Mouse (Mus musculus): ENCODE measurements around the gene Banf1.
"Not testable (repeated sequence)": the region's sequence is repeated elsewhere in the genome, so short reads cannot be mapped to it uniquely, and the experiment has no call there.

The Banf1 gene

GRCm38 (mm10) chr19:5367053-5367359 lies at the start of gene Banf1:
Banf1 (minus strand) TSS chr19:5367168.
- no peak for DNase-seq (ENCODE audit: low spot score in 2 of 2)

GRCm38 (mm10) chr19:5414534-5414957 lies 47.6 kb upstream of the Banf1 start:
- DNase-seq (ENCODE audit: low spot score in 2 of 2), result no peak

- no peak for DNase-seq (ENCODE audit: low spot score in 2 of 2)
Measured at GRCm38 (mm10) chr19:5413840-5414239, 46.9 kb upstream of the Banf1 start.

- DNase-seq (ENCODE audit: low spot score in 2 of 2), result no peak
Measured at GRCm38 (mm10) chr19:5411961-5412360, 45.0 kb upstream of the Banf1 start.

- DNase-seq (ENCODE audit: low spot score in 2 of 2), result no peak
Measured at GRCm38 (mm10) chr19:5410641-5411040, 43.7 kb upstream of the Banf1 start.

GRCm38 (mm10) chr19:5409068-5409467 lies 42.1 kb upstream of the Banf1 start:
- DNase-seq (ENCODE audit: low spot score in 2 of 2), result no peak

- DNase-seq (ENCODE audit: low spot score in 2 of 2), result no peak
Measured at GRCm38 (mm10) chr19:5408057-5409001, 41.4 kb upstream of the Banf1 start.

- DNase-seq (ENCODE audit: low spot score in 2 of 2), result peak; percentile 70 to 73
Measured at GRCm38 (mm10) chr19:5407133-5407532, 40.2 kb upstream of the Banf1 start.

GRCm38 (mm10) chr19:5406531-5407126 lies 39.7 kb upstream of the Banf1 start:
- DNase-seq (ENCODE audit: low spot score in 2 of 2), result peak; percentile 67 to 72

GRCm38 (mm10) chr19:5405924-5406323 lies 39.0 kb upstream of the Banf1 start:
- peak; percentile 41 to 42 for DNase-seq (ENCODE audit: low spot score in 2 of 2)

GRCm38 (mm10) chr19:5402293-5402692 lies 35.3 kb upstream of the Banf1 start, which contains the start of gene Tsga10ip:
Tsga10ip (minus strand) TSS chr19:5402526.
- DNase-seq (ENCODE audit: low spot score in 2 of 2), result no peak

GRCm38 (mm10) chr19:5401073-5401472 lies 34.1 kb upstream of the Banf1 start:
- not testable (repeated sequence) for DNase-seq (ENCODE audit: low spot score in 2 of 2)

- no peak for DNase-seq (ENCODE audit: low spot score in 2 of 2)
Measured at GRCm38 (mm10) chr19:5395371-5395770, 28.4 kb upstream of the Banf1 start.

- DNase-seq (ENCODE audit: low spot score in 2 of 2), result no peak
Measured at GRCm38 (mm10) chr19:5394168-5394567, 27.2 kb upstream of the Banf1 start.

GRCm38 (mm10) chr19:5392892-5393291 lies 25.9 kb upstream of the Banf1 start:
- DNase-seq (ENCODE audit: low spot score in 2 of 2), result no peak

GRCm38 (mm10) chr19:5390416-5390815 lies 23.4 kb upstream of the Banf1 start:
- no peak for DNase-seq (ENCODE audit: low spot score in 2 of 2)

GRCm38 (mm10) chr19:5389647-5390046 lies 22.7 kb upstream of the Banf1 start:
- DNase-seq (ENCODE audit: low spot score in 2 of 2), result peak; percentile 87 to 91

GRCm38 (mm10) chr19:5388588-5389242 lies 21.7 kb upstream of the Banf1 start, which contains the start of gene Sart1:
Sart1 (minus strand) TSS chr19:5388703.
- DNase-seq (ENCODE audit: low spot score in 2 of 2), result peak; percentile 94 to 95

- DNase-seq (ENCODE audit: low spot score in 2 of 2), result peak in 1 of 2 experiments; percentile 18
Measured at GRCm38 (mm10) chr19:5388011-5388441, 21.1 kb upstream of the Banf1 start.

- no peak for DNase-seq (ENCODE audit: low spot score in 2 of 2)
Measured at GRCm38 (mm10) chr19:5384715-5385114, 17.7 kb upstream of the Banf1 start.

- DNase-seq (ENCODE audit: low spot score in 2 of 2), result no peak
Measured at GRCm38 (mm10) chr19:5383326-5383725, 16.4 kb upstream of the Banf1 start.

GRCm38 (mm10) chr19:5377446-5377845 lies 10.5 kb upstream of the Banf1 start:
- DNase-seq (ENCODE audit: low spot score in 2 of 2), result no peak

Data from natural killer cell, adult 2 months (primary cell).